ENCODE assay signal across 8 mouse cellular contexts in the genomic region with DNA sequence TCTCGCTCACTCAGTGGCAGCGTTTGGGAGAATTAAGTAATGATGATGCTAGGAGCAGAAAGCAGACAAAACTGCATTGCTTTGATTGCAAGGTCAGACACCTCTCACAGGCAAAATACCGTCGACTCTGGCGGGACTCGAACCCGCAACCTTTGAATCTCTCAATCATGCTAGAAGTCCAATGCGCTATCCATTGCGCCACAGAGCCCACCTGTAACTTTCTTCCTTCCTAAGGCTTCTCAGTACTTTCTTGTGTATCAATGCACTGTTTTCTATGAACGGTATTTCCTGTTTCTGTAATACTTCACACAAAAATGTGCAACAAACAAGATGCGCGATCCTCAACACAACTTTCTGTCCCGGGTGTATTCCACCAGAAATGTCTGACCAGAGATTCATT. TPM values are rescaled to one million over a fixed set of nuclear protein-coding genes. Genes with fewer than 3 reads are reported as not detected.
DNase-seq lines count a peak whose midpoint lies in the region; ATAC-seq and TF ChIP-seq lines count a peak whose summit lies in the region.

No protein-coding gene starts in this region.

- 15% methylated on average over 13 of the region's 13 CpGs for WGBS in intestine, postnatal 0 days

- H3K27ac ChIP-seq in intestine, postnatal 0 days (ENCODE audit: low read depth, low read length), result no peak overlapping the region

- H3K36me3 ChIP-seq in intestine, postnatal 0 days (ENCODE audit: control insufficient read depth, insufficient read depth), result no peaks in the 10 kb centered on the region

- DNase-seq in CD4-positive, CD25-positive, alpha-beta regulatory T cell, adult 2 months (ENCODE audit: low read depth, low spot score), result peak; percentile 63
- DNase-seq in spleen, adult 12 weeks (ENCODE audit: low spot score), result peak; percentile 34
- no peak for DNase-seq in spleen, postnatal 14 days (ENCODE audit: low spot score in 2 of 2)
- peak; percentile 17 to 28 for DNase-seq in spleen, postnatal 36 days (ENCODE audit: low spot score in 2 of 2)
- no peak for DNase-seq in layer of hippocampus, postnatal 10 days (ENCODE audit: low spot score in 2 of 2)
- no peak for DNase-seq in cerebellum, adult 9-10 months

- ATAC-seq in CD4-positive, CD25-positive, alpha-beta regulatory T cell, adult 4 months, result no peak
- ATAC-seq in intestine, postnatal 0 days, result no peak

- no peak overlapping the region for H3K9ac ChIP-seq in intestine, postnatal 0 days (ENCODE audit: low read depth, low read length)

- H3K4me3 ChIP-seq in intestine, postnatal 0 days (ENCODE audit: low read depth, low read length), result no peak overlapping the region; the same call in 1 of the 2 replicates

- H3K9me3 ChIP-seq in intestine, postnatal 0 days (ENCODE audit: control insufficient read depth), result no peaks in the 10 kb centered on the region

- TF ChIP-seq CTCF in intestine, postnatal 0 days (IDR thresholded peaks at IDR 0.05; ENCODE audit: low read depth), result no peak

- no peaks in the 10 kb centered on the region for H3K27me3 ChIP-seq in intestine, postnatal 0 days (replicated peaks; ENCODE audit: control insufficient read depth, insufficient read depth, low read length)

- H3K4me2 ChIP-seq in intestine, postnatal 0 days (replicated peaks; ENCODE audit: low read depth), result peak overlapping the region; percentile 69; the same call in 1 of the 2 replicates

- H3K4me1 ChIP-seq in intestine, postnatal 0 days (replicated peaks; ENCODE audit: control insufficient read depth, insufficient read depth, low read length), result no peaks in the 10 kb centered on the region

RNA-seq across cellular contexts. Expression of a gene that starts 27.9 kb away (rescaled TPM):
- polyA plus RNA-seq in CD4-positive, CD25-positive, alpha-beta regulatory T cell, adult 4 months (2017; shearing (Covaris generic)), result under 1 TPM in 1 of 2 experiments, not detected in 1; 0.37 TPM
- 1.2 TPM in 2 replicates for polyA plus RNA-seq in intestine, postnatal 0 days (2015; fragmentation: Nextera tagmentation; extraction: Ambion mirVana)
- 1 to 10 TPM; 5.1 to 6.0 TPM for total RNA-seq in layer of hippocampus, postnatal 10 days (2021)

Comparison
In these comparisons a context has a peak if more than half of its experiments do, and no peak if none do; other contexts are left out.
1. DNase-seq: peak in CD4-positive, CD25-positive, alpha-beta regulatory T cell, adult 2 months (single experiment), spleen, adult 12 weeks (single experiment) and spleen, postnatal 36 days (2 of 2); none in spleen, postnatal 14 days (0 of 2), layer of hippocampus, postnatal 10 days (0 of 2) and cerebellum, adult 9-10 months (single experiment).